Mouse (Mus musculus) C2C12 (cell line): ENCODE measurements around the gene Cetn4.

Experiments used
- CEBPB ChIP-seq: IDR thresholded peaks from one replicate; pipeline ENCODE4 v1.6.1; 2011; ENCODE audit warnings: low read depth, mild to moderate bottlenecking, control low read depth, moderate library complexity
- CTCF ChIP-seq: IDR thresholded peaks from one replicate; pipeline ENCODE4 v1.5.1; 2011; ENCODE audit not compliant: control insufficient read depth, insufficient read depth, insufficient read length
- FOSL1 ChIP-seq: IDR thresholded peaks from one replicate; pipeline ENCODE4 v1.8.0; 2011; ENCODE audit warnings: mild to moderate bottlenecking, low read length; ENCODE audit not compliant: poor library complexity, insufficient read depth, severe bottlenecking
- MAX ChIP-seq: IDR thresholded peaks from one replicate; pipeline ENCODE4 v1.6.1; 2011; ENCODE audit warnings: mild to moderate bottlenecking, control low read depth
- MYOD1 ChIP-seq: IDR thresholded peaks from one replicate; pipeline ENCODE4 v1.6.1; 2011; ENCODE audit warnings: low read depth; ENCODE audit not compliant: control insufficient read depth, insufficient read length
- MYOG ChIP-seq: IDR thresholded peaks from one replicate; pipeline ENCODE4 v1.6.1; 2011; ENCODE audit not compliant: control insufficient read depth, insufficient read length; ENCODE audit errors: extremely low read depth
- USF1 ChIP-seq: IDR thresholded peaks from one replicate; pipeline ENCODE4 v1.6.1; 2011; ENCODE audit warnings: low read depth, mild to moderate bottlenecking, control low read depth, moderate library complexity

DNA sequence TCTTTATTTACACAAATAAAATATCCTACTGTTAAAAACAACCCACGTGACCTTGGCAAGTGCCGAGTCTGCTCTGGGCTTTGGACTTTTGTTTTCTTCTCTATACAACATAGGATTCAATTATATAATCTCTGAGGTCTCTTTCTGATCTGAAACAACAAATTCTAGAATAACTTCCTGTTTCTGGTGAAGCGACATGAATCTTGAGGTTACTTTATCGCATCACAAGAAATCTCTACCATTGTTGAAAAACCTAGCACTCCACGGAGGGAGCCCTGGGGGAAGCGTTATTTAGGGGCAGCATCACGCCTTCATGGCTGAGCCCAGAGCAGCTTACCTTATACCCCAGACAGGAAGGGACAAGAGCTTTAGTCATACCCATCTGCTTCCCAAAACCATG lies 39.4 kb downstream of the Cetn4 start:
- TF ChIP-seq CTCF (no peak), MYOG (no peak), MAX (no peak), FOSL1 (no peak), USF1 (no peak), CEBPB (no peak), MYOD1 (no peak)
